Mouse (Mus musculus): ENCODE data around the gene Arx. TPM values are rescaled to one million over a fixed set of nuclear protein-coding genes. Genes with fewer than 3 reads are reported as not detected.

Arx gene
- polyA plus RNA-seq (2012; rRNA removed), result 0.32 and 1.0 TPM in 2 replicates

DNA sequence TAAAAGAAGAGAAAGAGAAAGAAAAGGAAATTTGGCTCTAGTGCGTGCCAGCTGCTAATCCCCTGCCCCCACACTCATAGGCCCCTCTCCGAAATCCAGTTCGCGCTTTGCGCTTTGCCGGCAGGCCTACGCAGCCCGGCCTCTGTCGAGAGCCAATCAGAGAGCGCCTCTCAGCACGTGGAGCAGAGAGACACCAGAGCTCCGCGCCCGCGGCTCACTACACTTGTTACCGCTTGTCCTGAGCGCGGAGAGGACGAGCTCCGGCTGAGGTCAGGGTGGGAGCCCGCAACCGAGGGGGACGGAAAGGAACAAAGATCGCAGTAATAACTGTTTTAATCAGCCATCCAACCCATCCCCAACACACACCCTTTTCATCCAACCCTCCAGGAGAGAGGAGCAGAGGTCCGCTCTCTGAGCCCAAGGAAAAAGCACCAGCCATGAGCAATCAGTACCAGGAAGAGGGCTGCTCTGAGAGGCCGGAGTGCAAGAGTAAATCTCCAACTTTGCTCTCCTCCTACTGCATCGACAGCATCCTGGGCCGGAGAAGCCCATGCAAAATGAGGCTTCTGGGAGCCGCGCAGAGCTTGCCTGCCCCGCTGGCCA, at the start of gene Arx:
TSS of gene Arx (plus strand) at position 155 of the 603 bp plus-strand sequence.
- 12% methylated on average over 31 of the region's 31 CpGs for WGBS
- TF ChIP-seq POLR2A (IDR thresholded peaks at IDR 0.05; ENCODE audit: low read depth, low read length), result no peak
- TF ChIP-seq CTCF (IDR thresholded peaks at IDR 0.05; ENCODE audit: extremely low read depth, insufficient read length, insufficient replicate concordance, low read depth, low read length), result no peak
- Histone ChIP-seq H3K36me3 (ENCODE audit: control insufficient read depth, insufficient read depth, low read length) (no peaks in the 10 kb centered on the region), H3K4me1 (ENCODE audit: control insufficient read depth, insufficient read depth, insufficient read length, low read length) (peaks cover 10% of the 10 kb centered on the region), H3K27me3 (ENCODE audit: control insufficient read depth, insufficient read depth, low read length) (peaks cover 67% of the 10 kb centered on the region), H3K4me3 (ENCODE audit: low read depth, low read length) (peak within 1 kb of the TSS; percentile 21; the same call in 1 of the 2 replicates), H3K27ac (ENCODE audit: insufficient read depth, low read depth, low read length) (no peak within 1 kb of the TSS)

DNA sequence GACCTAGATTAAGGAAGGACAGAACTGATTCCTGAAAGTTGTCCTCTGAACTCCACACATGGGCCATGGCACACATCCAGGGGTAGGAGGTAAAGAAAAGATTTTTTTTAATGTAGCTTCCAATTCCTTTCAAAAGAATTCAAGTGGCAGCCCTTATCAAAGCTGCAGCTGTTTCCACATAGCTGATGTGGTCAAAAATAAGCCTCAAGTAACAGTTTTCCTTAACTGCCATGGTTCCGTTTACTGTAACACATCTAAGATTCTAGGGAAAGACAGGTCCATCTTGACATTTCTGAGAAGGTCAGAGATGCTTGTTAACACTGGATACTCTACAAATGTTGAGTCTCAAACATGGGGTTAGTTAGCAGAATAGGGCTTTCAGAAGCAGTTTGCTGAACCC, 34.9 kb upstream of the Arx start:
- no peak overlapping the region for H3K27ac ChIP-seq (ENCODE audit: insufficient read depth, low read depth, low read length)
- no peak overlapping the region for H3K4me3 ChIP-seq (ENCODE audit: low read depth, low read length)
- TF ChIP-seq CTCF (IDR thresholded peaks at IDR 0.05; ENCODE audit: extremely low read depth, insufficient read length, insufficient replicate concordance, low read depth, low read length) (no peak), POLR2A (IDR thresholded peaks at IDR 0.05; ENCODE audit: low read depth, low read length) (no peak)
- H3K27me3 ChIP-seq (ENCODE audit: control insufficient read depth, insufficient read depth, low read length), result no peaks in the 10 kb centered on the region
- no peaks in the 10 kb centered on the region for H3K36me3 ChIP-seq (ENCODE audit: control insufficient read depth, insufficient read depth, low read length)
- WGBS, result 79% methylated on average over 1 of the region's 1 CpGs
- H3K4me1 ChIP-seq (ENCODE audit: control insufficient read depth, insufficient read depth, insufficient read length, low read length), result no peaks in the 10 kb centered on the region

DNA sequence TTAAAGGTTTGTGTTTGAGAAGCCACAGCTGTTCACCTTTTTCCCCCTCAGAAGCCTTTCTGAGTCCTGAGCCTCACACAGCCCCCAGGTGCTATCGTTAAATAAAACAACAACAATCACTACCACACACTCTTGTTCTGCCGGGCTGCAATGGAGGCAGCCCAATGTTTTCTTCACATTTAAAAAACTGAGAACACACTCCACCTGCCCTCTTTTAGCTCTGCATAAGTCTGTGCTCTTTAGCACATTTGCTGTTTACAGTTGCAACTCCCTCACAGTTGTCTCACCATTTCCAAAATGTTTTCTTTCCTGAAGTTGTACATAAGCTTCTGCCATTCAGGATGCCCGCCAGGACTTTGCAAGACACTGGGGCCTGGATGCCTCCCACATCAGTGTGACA, 10.6 kb upstream of the Arx start:
- H3K4me1 ChIP-seq (ENCODE audit: control insufficient read depth, insufficient read depth, insufficient read length, low read length), result no peaks in the 10 kb centered on the region
- H3K4me3 ChIP-seq (ENCODE audit: low read depth, low read length), result no peak overlapping the region
- H3K27me3 ChIP-seq (ENCODE audit: control insufficient read depth, insufficient read depth, low read length), result no peaks in the 10 kb centered on the region; the same call in 1 of the 2 replicates
- no peak overlapping the region for H3K27ac ChIP-seq (ENCODE audit: insufficient read depth, low read depth, low read length)
- WGBS, result 52% methylated on average over 3 of the region's 3 CpGs
- no peaks in the 10 kb centered on the region for H3K36me3 ChIP-seq (ENCODE audit: control insufficient read depth, insufficient read depth, low read length)
- TF ChIP-seq CTCF (IDR thresholded peaks at IDR 0.05; ENCODE audit: extremely low read depth, insufficient read length, insufficient replicate concordance, low read depth, low read length), result no peak
- TF ChIP-seq POLR2A (IDR thresholded peaks at IDR 0.05; ENCODE audit: low read depth, low read length), result no peak

DNA sequence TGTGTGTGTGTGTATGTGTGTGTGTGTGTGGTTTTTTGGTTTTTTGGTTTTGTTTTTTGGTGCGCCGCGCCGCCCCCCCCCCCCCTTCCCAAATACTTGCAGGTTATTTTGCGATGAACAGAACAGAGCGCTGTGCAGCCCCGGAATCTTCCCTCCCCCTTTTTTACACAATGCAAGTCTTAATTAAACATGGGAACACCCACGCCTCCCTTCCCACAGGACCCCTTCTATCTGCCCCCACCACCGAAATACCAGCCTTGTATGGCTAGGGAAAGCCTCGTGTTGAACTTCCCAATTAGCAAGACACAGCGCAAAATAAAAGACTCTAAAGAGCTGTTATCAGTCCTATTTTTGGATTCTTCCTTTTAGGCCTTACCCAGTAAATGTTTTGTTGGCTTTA, 6.3 kb upstream of the Arx start:
- WGBS, result 32% methylated on average over 7 of the region's 11 CpGs
- Histone ChIP-seq H3K4me1 (ENCODE audit: control insufficient read depth, insufficient read depth, insufficient read length, low read length) (no peaks in the 10 kb centered on the region), H3K4me3 (ENCODE audit: low read depth, low read length) (no peak overlapping the region), H3K27me3 (ENCODE audit: control insufficient read depth, insufficient read depth, low read length) (peaks cover 20% of the 10 kb centered on the region), H3K36me3 (ENCODE audit: control insufficient read depth, insufficient read depth, low read length) (no peaks in the 10 kb centered on the region), H3K27ac (ENCODE audit: insufficient read depth, low read depth, low read length) (no peak overlapping the region)
- no peak for TF ChIP-seq CTCF (IDR thresholded peaks at IDR 0.05; ENCODE audit: extremely low read depth, insufficient read length, insufficient replicate concordance, low read depth, low read length)
- no peak for TF ChIP-seq POLR2A (IDR thresholded peaks at IDR 0.05; ENCODE audit: low read depth, low read length)

DNA sequence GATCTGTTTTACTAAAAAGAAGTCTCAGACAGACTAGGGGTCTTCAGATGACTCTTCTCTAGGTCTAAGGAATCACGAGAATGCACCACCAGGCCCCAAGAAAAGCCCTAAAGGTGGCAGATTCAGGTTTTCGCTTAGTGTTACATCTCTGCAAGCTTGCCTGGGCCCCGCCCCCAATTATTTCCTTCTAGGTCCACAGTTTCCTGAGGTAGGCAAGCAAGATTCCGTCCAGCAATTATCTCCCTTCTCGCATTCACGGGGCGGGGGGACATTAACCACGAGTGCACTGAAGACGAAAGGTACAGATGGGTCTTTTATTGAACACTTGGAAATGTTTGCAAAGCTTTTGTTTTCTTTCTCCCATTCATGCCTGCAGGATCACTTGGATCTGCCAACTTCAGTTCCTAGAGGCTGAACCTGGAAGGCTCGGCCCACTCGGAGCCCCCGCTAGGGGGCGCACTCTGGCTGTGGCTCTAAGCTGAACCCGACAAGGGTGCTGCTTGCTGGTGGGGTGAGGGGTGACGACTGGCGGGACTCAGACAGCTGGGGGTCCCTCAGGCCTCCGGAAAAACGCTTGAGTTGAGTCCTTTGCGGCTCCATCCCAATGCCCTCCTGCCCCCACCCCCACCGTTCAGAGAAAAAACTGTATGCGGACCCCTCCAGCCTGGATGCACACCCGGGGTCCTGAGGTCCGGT, 5.1 kb upstream of the Arx start:
- Histone ChIP-seq H3K4me3 (ENCODE audit: low read depth, low read length) (no peak overlapping the region), H3K36me3 (ENCODE audit: control insufficient read depth, insufficient read depth, low read length) (no peaks in the 10 kb centered on the region), H3K4me1 (ENCODE audit: control insufficient read depth, insufficient read depth, insufficient read length, low read length) (peaks cover under 1% of the 10 kb centered on the region; the same call in 1 of the 2 replicates), H3K27ac (ENCODE audit: insufficient read depth, low read depth, low read length) (no peak overlapping the region), H3K27me3 (ENCODE audit: control insufficient read depth, insufficient read depth, low read length) (peaks cover 31% of the 10 kb centered on the region)
- WGBS, result 14% methylated on average over 23 of the region's 23 CpGs
- peak; percentile 55; the same call in 1 of the 2 replicates for TF ChIP-seq CTCF (IDR thresholded peaks at IDR 0.05; ENCODE audit: extremely low read depth, insufficient read length, insufficient replicate concordance, low read depth, low read length)
- no peak for TF ChIP-seq POLR2A (IDR thresholded peaks at IDR 0.05; ENCODE audit: low read depth, low read length)

- H3K27me3 ChIP-seq (ENCODE audit: control insufficient read depth, insufficient read depth, low read length), result peaks cover 37% of the 10 kb centered on the region
- H3K4me3 ChIP-seq (ENCODE audit: low read depth, low read length), result no peak overlapping the region
- 15% methylated on average over 5 of the region's 5 CpGs for WGBS
- TF ChIP-seq CTCF (IDR thresholded peaks at IDR 0.05; ENCODE audit: extremely low read depth, insufficient read length, insufficient replicate concordance, low read depth, low read length) (no peak), POLR2A (IDR thresholded peaks at IDR 0.05; ENCODE audit: low read depth, low read length) (no peak)
- H3K4me1 ChIP-seq (ENCODE audit: control insufficient read depth, insufficient read depth, insufficient read length, low read length), result peaks cover 6% of the 10 kb centered on the region; the same call in 1 of the 2 replicates
- no peak overlapping the region for H3K27ac ChIP-seq (ENCODE audit: insufficient read depth, low read depth, low read length)
- no peaks in the 10 kb centered on the region for H3K36me3 ChIP-seq (ENCODE audit: control insufficient read depth, insufficient read depth, low read length)
These were observed 4.5 kb upstream of the Arx start for GRCm38 (mm10) chrX:93281756-93282155.

DNA sequence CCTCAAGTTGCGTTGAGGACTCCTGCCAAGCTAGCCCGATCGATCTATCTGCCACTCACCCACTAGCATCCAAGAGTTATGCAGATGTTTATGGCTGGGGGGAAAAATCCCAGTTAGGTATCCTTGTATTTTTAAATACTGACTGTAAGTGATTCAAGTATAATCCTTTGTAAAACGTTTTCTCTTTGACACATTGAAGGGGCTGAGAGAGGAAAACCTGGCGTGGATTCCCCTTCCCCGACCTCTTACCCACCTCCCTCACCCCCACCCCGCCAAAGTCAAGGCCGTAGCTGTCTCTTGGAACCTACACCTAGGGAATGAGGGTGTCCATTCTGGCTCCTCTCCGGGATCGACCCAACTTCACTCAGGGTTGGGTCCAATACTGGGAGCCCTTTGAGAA, 1.2 kb upstream of the Arx start:
- TF ChIP-seq POLR2A (IDR thresholded peaks at IDR 0.05; ENCODE audit: low read depth, low read length), result no peak
- TF ChIP-seq CTCF (IDR thresholded peaks at IDR 0.05; ENCODE audit: extremely low read depth, insufficient read length, insufficient replicate concordance, low read depth, low read length), result no peak
- Histone ChIP-seq H3K27me3 (ENCODE audit: control insufficient read depth, insufficient read depth, low read length) (peaks cover 63% of the 10 kb centered on the region), H3K4me3 (ENCODE audit: low read depth, low read length) (no peak overlapping the region), H3K27ac (ENCODE audit: insufficient read depth, low read depth, low read length) (no peak overlapping the region), H3K36me3 (ENCODE audit: control insufficient read depth, insufficient read depth, low read length) (no peaks in the 10 kb centered on the region), H3K4me1 (ENCODE audit: control insufficient read depth, insufficient read depth, insufficient read length, low read length) (peaks cover 10% of the 10 kb centered on the region)
- WGBS, result 16% methylated on average over 10 of the region's 10 CpGs
